Mouse (Mus musculus) heart, adult 2 months (tissue): Measurements from ENCODE around the gene Sirt2. TPM values are rescaled to one million over a fixed set of nuclear protein-coding genes. Genes with fewer than 3 reads are reported as not detected.

Source experiments
- DNase-seq, 2 experiments: peaks; one replicate each; pipeline ENCODE4 v3.0.0; 2021
- H3K27ac ChIP-seq: fragments of 200-600 bp; 2 replicates; pipeline ENCODE4 v1.8.1; 2022
- H3K27me3 ChIP-seq: fragments of 200-500 bp; 2 replicates; pipeline ENCODE4 v1.6.1; 2012; ENCODE audit warnings: mild to moderate bottlenecking, low read length, inconsistent platforms, mixed read lengths; ENCODE audit not compliant: control insufficient read depth, insufficient read depth
- H3K36me3 ChIP-seq: fragments of 200-500 bp; 2 replicates; pipeline ENCODE4 v1.6.1; 2012; ENCODE audit warnings: low read length, inconsistent platforms; ENCODE audit not compliant: control insufficient read depth, insufficient read depth
- H3K4me1 ChIP-seq: fragments of 200-500 bp; 2 replicates; pipeline ENCODE4 v1.6.1; 2011; ENCODE audit warnings: low read length; ENCODE audit not compliant: control insufficient read depth, insufficient read depth
- H3K4me3 ChIP-seq: fragments of 200-600 bp; 2 replicates; pipeline ENCODE4 v1.8.1; 2022
- H3K79me2 ChIP-seq: fragments of 200-500 bp; replicated peaks from 2 replicates; pipeline ENCODE4 v1.6.1; 2012; ENCODE audit warnings: mild to moderate bottlenecking, inconsistent platforms, low read length, moderate library complexity, mixed read lengths; ENCODE audit not compliant: control insufficient read depth, insufficient read depth
- H3K9ac ChIP-seq: fragments of 200-500 bp; 2 replicates; pipeline ENCODE4 v1.6.1; 2012; ENCODE audit warnings: low read depth, mild to moderate bottlenecking, control low read depth, inconsistent platforms, low read length, mixed read lengths
- CTCF ChIP-seq: fragments of 200-600 bp; IDR thresholded peaks from 2 replicates; pipeline ENCODE4 v1.8.1; 2022; ENCODE audit warnings: antibody characterized with exemption, mild to moderate bottlenecking, moderate library complexity
- EP300 ChIP-seq: fragments of 200-500 bp; IDR thresholded peaks from 2 replicates; pipeline ENCODE4 v1.6.1; 2011; ENCODE audit warnings: low read depth, low read length, control low read depth; ENCODE audit not compliant: insufficient read depth
- POLR2A ChIP-seq: fragments of 200-500 bp; IDR thresholded peaks from 2 replicates; pipeline ENCODE4 v1.6.1; 2011; ENCODE audit warnings: mild to moderate bottlenecking, low read depth, low read length, control low read depth; ENCODE audit not compliant: insufficient read depth
- WGBS: fragments of 180-500 bp; shearing (Covaris S2); methylation state at CpG from one replicate; pipeline ENCODE4 v1.1.7; 2018; 5-methylcytosine and 5-hydroxymethylcytosine counted together
- intact Hi-C: fragments of 180-260 bp; cut with DNase I; formaldehyde crosslinking; loops from one replicate; pipeline ENCODE4 v1.15.1; 2025
- polyA plus RNA-seq: library from polyadenylated mRNA; depleted of rRNA; stranded (reverse); fragments of >200 nt; gene quantifications from 2 replicates; pipeline ENCODE4 v1.2.3, GENCODE M21; 2012
- total RNA-seq, 2 experiments: library from RNA; stranded (reverse); gene quantifications; 2 replicates each; pipeline ENCODE4 v1.2.3; 2021

Gene Sirt2
- total and polyA plus RNA-seq, 3 experiments: 78.8 to 92.3 (median 82.9) TPM

DNA sequence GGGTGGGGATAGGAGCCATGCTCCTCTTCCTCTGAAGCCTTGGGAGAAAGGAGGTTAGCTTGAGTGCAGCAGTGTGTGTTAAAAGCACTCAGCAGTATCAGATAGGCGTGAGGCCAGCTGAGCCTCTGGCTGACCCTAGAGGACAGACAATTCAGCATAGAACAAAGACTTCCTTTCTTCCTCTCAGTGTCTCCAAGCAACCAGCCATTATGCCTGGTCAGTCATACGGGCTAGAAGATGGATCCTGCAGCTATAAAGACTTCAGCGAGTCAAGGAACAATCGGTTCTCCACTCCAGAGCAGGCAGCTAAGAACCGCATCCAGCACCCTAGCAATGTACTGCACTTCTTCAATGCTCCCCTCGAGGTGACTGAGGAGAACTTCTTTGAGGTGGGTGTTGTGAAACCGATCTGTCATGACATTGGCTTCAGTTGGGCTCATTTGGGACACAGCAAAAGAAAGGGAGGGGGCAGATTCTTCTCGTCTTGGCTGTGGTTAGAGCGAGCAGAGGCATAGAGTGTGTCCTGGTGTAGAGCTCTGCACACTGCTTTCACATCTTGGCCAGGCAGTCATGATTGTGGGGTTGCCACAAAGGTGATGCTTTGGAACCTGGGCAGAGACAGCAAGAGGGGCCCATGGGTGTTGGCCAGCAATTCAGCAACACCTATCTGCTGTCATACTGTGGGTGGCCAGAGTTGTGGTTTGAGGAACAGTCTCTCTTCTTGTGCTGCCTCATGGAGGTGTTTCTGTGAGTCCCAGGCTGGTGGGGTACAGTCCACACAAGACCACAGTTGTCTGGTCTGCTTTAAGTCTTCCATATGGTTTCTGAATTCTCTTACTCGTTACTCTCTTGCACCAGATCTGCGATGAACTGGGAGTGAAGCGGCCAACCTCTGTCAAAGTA is 54.1 kb downstream of the Sirt2 start:
- no peaks in the 10 kb centered on the region for H3K79me2 ChIP-seq
- H3K4me3 ChIP-seq: no peak overlapping the region
- no peak overlapping the region for H3K9ac ChIP-seq
- peaks cover 50% of the 10 kb centered on the region for H3K36me3 ChIP-seq
- H3K27me3 ChIP-seq: no peaks in the 10 kb centered on the region
- DNase-seq: peak; percentile 64 to 72
- TF ChIP-seq CTCF: no peak
- 0 out of 2 replicates have a peak, but pooled peaks have one; percentile 17 for TF ChIP-seq POLR2A
- TF ChIP-seq EP300: peak; percentile 70; the same call in 1 of the 2 replicates
- WGBS: 19% methylated on average over 12 of the region's 12 CpGs
- peaks cover 39% of the 10 kb centered on the region for H3K4me1 ChIP-seq
- peak overlapping the region; percentile 75 for H3K27ac ChIP-seq
- intact Hi-C loops: no loop called here

GRCm38 (mm10) chr7:28821261-28821831 is 54.8 kb downstream of the Sirt2 start:
- Histone ChIP-seq H3K4me1 (peaks cover 36% of the 10 kb centered on the region), H3K4me3 (no peak overlapping the region), H3K36me3 (peaks cover 48% of the 10 kb centered on the region), H3K9ac (no peak overlapping the region), H3K27ac (peak overlapping the region; percentile 75), H3K79me2 (no peaks in the 10 kb centered on the region), H3K27me3 (no peaks in the 10 kb centered on the region)
- 10% methylated on average over 10 of the region's 10 CpGs for WGBS
- intact Hi-C loops: no loop called here
- 0 out of 2 replicates have a peak, but pooled peaks have one; percentile 11 for TF ChIP-seq POLR2A
- TF ChIP-seq CTCF: no peak
- no peak; the same call in 1 of the 2 replicates for TF ChIP-seq EP300
- DNase-seq: peak; percentile 79 to 83

- Histone ChIP-seq H3K27me3 (no peaks in the 10 kb centered on the region), H3K36me3 (peaks cover 43% of the 10 kb centered on the region), H3K27ac (peak overlapping the region; percentile 98), H3K4me1 (peaks cover 36% of the 10 kb centered on the region), H3K79me2 (no peaks in the 10 kb centered on the region), H3K9ac (no peak overlapping the region), H3K4me3 (no peak overlapping the region)
- WGBS: 83% methylated on average over 1 of the region's 1 CpGs
- DNase-seq: no peak
- intact Hi-C loops: no loop called here
- TF ChIP-seq POLR2A (no peak), EP300 (no peak), CTCF (no peak)
Measured at GRCm38 (mm10) chr7:28822556-28822955, 56.0 kb downstream of the Sirt2 start.

- H3K36me3 ChIP-seq: peaks cover 45% of the 10 kb centered on the region
- H3K79me2 ChIP-seq: no peaks in the 10 kb centered on the region
- 54% methylated on average over 10 of the region's 10 CpGs for WGBS
- DNase-seq: no peak
- no peak overlapping the region for H3K4me3 ChIP-seq
- no peaks in the 10 kb centered on the region for H3K27me3 ChIP-seq
- no peak for TF ChIP-seq EP300
- no peak for TF ChIP-seq CTCF
- peak; percentile 34; the same call in 1 of the 2 replicates for TF ChIP-seq POLR2A
- peak overlapping the region; percentile 98 for H3K27ac ChIP-seq
- H3K9ac ChIP-seq: no peak overlapping the region
- intact Hi-C loops: no loop called here
- peaks cover 33% of the 10 kb centered on the region for H3K4me1 ChIP-seq
Measured at GRCm38 (mm10) chr7:28822993-28823903, 56.7 kb downstream of the Sirt2 start.

- Histone ChIP-seq H3K79me2 (no peaks in the 10 kb centered on the region), H3K27me3 (no peaks in the 10 kb centered on the region), H3K27ac (peak overlapping the region; percentile 98), H3K4me3 (no peak overlapping the region), H3K4me1 (peaks cover 31% of the 10 kb centered on the region), H3K36me3 (peaks cover 42% of the 10 kb centered on the region), H3K9ac (no peak overlapping the region)
- TF ChIP-seq POLR2A (no peak), EP300 (no peak), CTCF (no peak)
- 17% methylated on average over 2 of the region's 2 CpGs for WGBS
- intact Hi-C loops: no loop called here
- DNase-seq: no peak
Measured at GRCm38 (mm10) chr7:28823932-28824331, 57.4 kb downstream of the Sirt2 start.
